Mouse (Mus musculus) olfactory bulb, adult 2 months (tissue): ENCODE data around the gene Amph. TPM values are rescaled to one million over a fixed set of nuclear protein-coding genes. Genes with fewer than 3 reads are reported as not detected.
"Not testable (repeated sequence)": the region's sequence is repeated elsewhere in the genome, so short reads cannot be mapped to it uniquely, and the experiment has no call there.

Experiments
- H3K27ac ChIP-seq: fragments of 200-500 bp; 2 replicates; pipeline ENCODE4 v1.5.1; 2012; ENCODE audit warnings: low read depth, low read length; ENCODE audit not compliant: insufficient read depth
- H3K4me1 ChIP-seq: fragments of 200-500 bp; 2 replicates; pipeline ENCODE4 v1.6.1; 2012; ENCODE audit warnings: low read length; ENCODE audit not compliant: control insufficient read depth, insufficient read depth
- H3K4me3 ChIP-seq: fragments of 200-500 bp; 2 replicates; pipeline ENCODE4 v1.5.1; 2012; ENCODE audit warnings: mild to moderate bottlenecking, low read depth, low read length, moderate library complexity; ENCODE audit not compliant: insufficient read depth
- CTCF ChIP-seq: fragments of 200-500 bp; IDR thresholded peaks from 2 replicates; pipeline ENCODE4 v1.5.1; 2012; ENCODE audit warnings: low read depth, mild to moderate bottlenecking, low read length, moderate library complexity; ENCODE audit not compliant: insufficient read depth
- POLR2A ChIP-seq: fragments of 200-500 bp; IDR thresholded peaks from 2 replicates; pipeline ENCODE4 v1.6.1; 2012; ENCODE audit warnings: mild to moderate bottlenecking, low read depth, low read length, moderate library complexity; ENCODE audit not compliant: insufficient read depth
- WGBS: fragments of 180-500 bp; shearing (Covaris S2); methylation state at CpG from one replicate; pipeline ENCODE4 v1.1.7; 2018; 5-methylcytosine and 5-hydroxymethylcytosine counted together
- polyA plus RNA-seq: library from polyadenylated mRNA; stranded (reverse); fragments of >200 nt; gene quantifications from 2 replicates; pipeline ENCODE4 v1.2.4, GENCODE M21; 2012; ENCODE audit warnings: low replicate concordance; ENCODE audit not compliant: missing spikeins, insufficient read depth, insufficient read length

The Amph gene
- polyA plus RNA-seq, 1 experiment = not detected

DNA sequence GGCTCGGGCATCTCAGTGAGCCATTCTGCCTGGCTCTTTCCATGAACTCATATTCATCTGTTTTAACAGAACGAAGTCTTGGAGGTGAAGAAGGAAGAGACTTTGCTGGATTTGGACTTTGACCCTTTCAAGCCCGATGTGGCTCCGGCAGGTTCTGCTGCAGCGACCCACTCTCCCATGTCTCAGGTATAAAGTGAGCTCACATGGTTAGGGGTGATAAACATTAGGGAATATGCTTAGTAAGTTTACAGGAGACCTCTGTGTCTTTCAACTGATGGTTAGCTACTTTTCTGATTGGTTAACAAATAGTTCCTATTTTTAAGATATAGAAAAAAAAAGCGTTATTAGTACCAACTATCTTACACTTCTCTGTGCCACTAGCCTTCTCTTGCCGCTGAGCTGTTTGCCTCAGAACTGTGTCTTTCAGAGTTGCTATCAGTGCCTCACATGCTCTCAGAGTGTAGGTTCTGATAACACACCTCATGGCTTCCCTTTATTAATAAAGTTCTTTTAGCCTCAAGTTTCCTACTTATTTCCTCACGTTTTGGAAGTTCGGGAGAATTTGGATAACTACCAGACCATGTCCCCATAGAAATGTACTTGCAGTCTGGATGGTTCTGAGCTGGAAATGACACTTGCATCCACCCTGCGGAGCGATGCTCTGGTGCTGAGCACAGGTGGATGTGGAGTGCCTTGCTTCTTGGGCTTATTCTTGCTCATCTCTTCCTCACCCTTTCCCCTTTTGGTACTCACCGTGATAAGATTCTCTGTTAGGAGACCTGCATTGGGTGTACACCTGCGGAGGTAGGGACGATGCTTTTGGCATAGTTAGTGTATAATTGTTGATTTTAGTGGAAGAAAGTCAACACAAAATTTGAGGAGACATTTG is 165.3 kb downstream of the Amph start:
- no peak for TF ChIP-seq CTCF
- TF ChIP-seq POLR2A = no peak
- Histone ChIP-seq H3K27ac (no peak overlapping the region), H3K4me1 (peaks cover 3% of the 10 kb centered on the region), H3K4me3 (no peak overlapping the region)
- WGBS = 93% methylated on average over 14 of the region's 14 CpGs

DNA sequence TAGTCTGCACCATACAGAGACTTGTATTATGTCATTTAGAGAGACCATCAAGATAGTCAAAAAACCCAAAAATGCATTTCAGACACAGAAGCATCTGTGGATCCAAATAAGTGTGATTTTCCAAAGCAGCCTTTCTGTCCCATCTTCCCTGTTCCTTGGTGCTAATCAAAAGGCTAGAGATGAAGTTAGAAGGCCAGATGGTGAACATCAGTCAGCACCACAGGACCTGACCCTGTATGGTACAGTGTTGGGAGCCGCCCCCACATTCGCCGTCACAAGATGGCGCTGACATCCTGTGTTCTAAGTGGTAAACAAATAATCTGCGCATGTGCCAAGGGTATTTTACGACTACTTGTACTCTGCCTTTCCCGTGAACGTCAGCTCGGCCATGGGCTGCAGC is 166.8 kb downstream of the Amph start:
- not testable (repeated sequence) for H3K4me3 ChIP-seq, H3K27ac ChIP-seq, H3K4me1 ChIP-seq
- WGBS = 89% methylated on average over 6 of the region's 9 CpGs

GRCm38 (mm10) chr13:19126912-19127552 is 179.0 kb downstream of the Amph start:
- TF ChIP-seq POLR2A (no peak), CTCF (no peak)

DNA sequence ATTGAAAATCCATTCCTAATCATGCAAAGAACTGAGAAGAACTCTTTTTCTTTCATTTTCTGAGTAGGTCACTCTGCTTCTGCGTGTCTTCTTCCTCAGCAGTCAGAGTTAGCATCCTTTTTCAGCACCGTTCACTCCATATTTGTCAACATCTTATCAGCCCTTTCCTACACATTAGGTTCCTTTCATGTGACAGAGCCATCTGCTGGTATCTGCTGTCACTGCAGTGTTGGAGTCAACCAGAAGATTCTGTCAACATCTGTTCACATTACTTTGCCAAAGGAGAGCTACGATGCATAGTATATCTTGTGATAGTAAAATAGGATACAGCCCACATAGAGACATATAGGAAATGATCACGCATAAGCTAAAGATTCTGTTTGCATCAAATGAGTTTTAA is 185.8 kb downstream of the Amph start:
- Histone ChIP-seq H3K27ac (no peak overlapping the region), H3K4me1 (0 out of 2 replicates have a peak, but pooled peaks cover 2% of the 10 kb centered on the region), H3K4me3 (no peak overlapping the region)
- no peak for TF ChIP-seq POLR2A
- no peak for TF ChIP-seq CTCF
- 40% methylated on average over 4 of the region's 4 CpGs for WGBS

More at GRCm38 (mm10) chr13:19126912-19127552, 179.0 kb downstream of the Amph start:
- Histone ChIP-seq H3K4me1 (no peaks in the 10 kb centered on the region), H3K27ac (no peak overlapping the region), H3K4me3 (no peak overlapping the region)
- 84% methylated on average over 5 of the region's 5 CpGs for WGBS

- peaks cover 5% of the 10 kb centered on the region; the same call in 1 of the 2 replicates for H3K4me1 ChIP-seq
- no peak overlapping the region for H3K4me3 ChIP-seq
- H3K27ac ChIP-seq = no peak overlapping the region
- TF ChIP-seq CTCF (no peak), POLR2A (no peak)
- 92% methylated on average over 7 of the region's 7 CpGs for WGBS
These were observed 189.2 kb downstream of the Amph start for GRCm38 (mm10) chr13:19137212-19137611.

- Histone ChIP-seq H3K4me3 (no peak overlapping the region), H3K4me1 (peaks cover 5% of the 10 kb centered on the region; the same call in 1 of the 2 replicates), H3K27ac (no peak overlapping the region)
- 32% methylated on average over 5 of the region's 5 CpGs for WGBS
- TF ChIP-seq CTCF = no peak
- no peak for TF ChIP-seq POLR2A
These were observed 189.9 kb downstream of the Amph start for GRCm38 (mm10) chr13:19137932-19138331.

GRCm38 (mm10) chr13:19138550-19138949 is 190.5 kb downstream of the Amph start:
- peaks cover 5% of the 10 kb centered on the region; the same call in 1 of the 2 replicates for H3K4me1 ChIP-seq
- no peak overlapping the region for H3K27ac ChIP-seq
- 98% methylated on average over 2 of the region's 2 CpGs for WGBS
- TF ChIP-seq POLR2A (no peak), CTCF (no peak)
- H3K4me3 ChIP-seq = no peak overlapping the region

DNA sequence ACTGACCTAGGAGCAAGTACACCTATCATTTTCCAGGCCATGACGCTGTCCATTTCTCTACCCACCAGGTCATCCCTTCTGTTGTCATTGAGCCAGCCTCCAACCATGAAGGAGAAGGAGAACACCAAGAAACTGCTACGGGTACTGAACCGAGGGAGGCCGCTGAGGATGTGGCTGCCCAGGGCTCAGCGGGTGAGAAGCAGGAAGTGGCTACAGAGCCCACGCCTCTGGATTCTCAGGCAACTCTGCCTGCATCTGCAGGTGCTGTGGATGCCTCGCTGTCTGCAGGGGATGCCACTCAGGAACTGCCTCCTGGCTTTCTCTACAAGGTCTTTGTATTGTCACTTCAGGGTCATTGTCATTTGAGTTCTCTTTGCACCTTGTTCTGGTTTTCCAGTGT is 191.1 kb downstream of the Amph start:
- no peak for TF ChIP-seq POLR2A
- TF ChIP-seq CTCF = no peak
- WGBS = 89% methylated on average over 7 of the region's 7 CpGs
- H3K4me3 ChIP-seq = no peak overlapping the region
- no peak overlapping the region for H3K27ac ChIP-seq
- peaks cover 5% of the 10 kb centered on the region; the same call in 1 of the 2 replicates for H3K4me1 ChIP-seq

- no peak overlapping the region for H3K4me3 ChIP-seq
- WGBS = 72% methylated on average over 1 of the region's 1 CpGs
- no peak overlapping the region for H3K27ac ChIP-seq
- H3K4me1 ChIP-seq = peaks cover 5% of the 10 kb centered on the region; the same call in 1 of the 2 replicates
- TF ChIP-seq POLR2A = no peak
These were observed 191.8 kb downstream of the Amph start for GRCm38 (mm10) chr13:19139771-19140170.
